ENCODE assay signal across 18 mouse cellular contexts in the genomic region with DNA sequence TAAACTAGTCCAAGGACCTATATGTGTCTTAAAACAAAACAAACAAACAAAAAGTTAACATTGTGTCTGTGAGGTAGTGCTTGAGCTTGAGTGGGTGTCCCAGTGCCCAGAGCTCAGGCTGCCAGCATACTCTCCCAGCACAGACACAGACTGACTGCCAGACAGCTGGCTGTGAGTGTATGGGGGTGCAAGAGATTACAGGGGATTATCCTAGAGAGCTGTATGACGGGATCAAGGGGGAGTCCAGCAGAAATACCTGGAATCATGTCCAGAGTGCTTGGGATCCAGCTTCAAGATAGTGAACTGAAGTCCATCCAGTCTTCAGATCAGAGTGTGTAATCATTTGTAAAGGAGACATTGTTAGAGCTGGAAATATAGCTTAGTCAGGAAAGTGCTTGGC. TPM values are rescaled to one million over a fixed set of nuclear protein-coding genes. Genes with fewer than 3 reads are reported as not detected.
"Had no signal": no experiment of that assay in that cellular context is flagged by ENCODE, and none has a peak within 500 bp of the region (broad histone marks: within the 10 kb centered on the region; RNA-seq: fewer than 3 reads in every experiment).

No protein-coding gene starts in this region.

- H3K4me1 ChIP-seq: neural tube, embryonic 12.5 days; neural tube, embryonic 13.5 days; neural tube, embryonic 15.5 days; stomach, embryonic 15.5 days had no signal

- H3K4me2 ChIP-seq: neural tube, embryonic 12.5 days; neural tube, embryonic 13.5 days; neural tube, embryonic 15.5 days; stomach, embryonic 15.5 days had no signal

- H3K4me3 ChIP-seq: neural tube, embryonic 12.5 days; neural tube, embryonic 13.5 days; neural tube, embryonic 15.5 days; stomach, embryonic 15.5 days had no signal

- H3K27me3 ChIP-seq: neural tube, embryonic 12.5 days; neural tube, embryonic 13.5 days; neural tube, embryonic 15.5 days; stomach, embryonic 15.5 days had no signal

- H3K9me3 ChIP-seq: neural tube, embryonic 12.5 days; neural tube, embryonic 13.5 days; neural tube, embryonic 15.5 days; stomach, embryonic 15.5 days had no signal

- H3K9ac ChIP-seq: neural tube, embryonic 12.5 days; neural tube, embryonic 13.5 days; neural tube, embryonic 15.5 days; stomach, embryonic 15.5 days had no signal

- H3K27ac ChIP-seq: neural tube, embryonic 12.5 days; neural tube, embryonic 13.5 days; neural tube, embryonic 15.5 days; stomach, embryonic 15.5 days; stomach, postnatal 0 days had no signal

- DNase-seq: right cerebral cortex, adult 18-20 months; right cerebral cortex, postnatal 14 days; right cerebral cortex, postnatal 25 days; right cerebral cortex, postnatal 4 days; spleen, adult 18-20 months; thymus, adult 18-20 months; thymus, adult 2 months; thymus, postnatal 14 days; thymus, postnatal 25 days; thymus, postnatal 36 days; thymus, postnatal 4 days had no signal

RNA-seq across cellular contexts. Expression of a gene that starts 25.5 kb away (rescaled TPM):
- total RNA-seq: neutrophil, adult 5-6 weeks had no signal
- polyA plus RNA-seq: stomach, embryonic 14.5 days had no signal
